Mouse (Mus musculus): ENCODE data around the gene Elmo3. TPM values are rescaled to one million over a fixed set of nuclear protein-coding genes. Genes with fewer than 3 reads are reported as not detected.

The Elmo3 gene
- polyA plus RNA-seq (2012; rRNA removed): 49.6 and 60.3 TPM in 2 replicates

GRCm38 (mm10) chr8:105305211-105306145 lies at the start of gene Elmo3:
Gene Elmo3, plus strand, starts transcription at chr8:105305601.
- H3K4me3 ChIP-seq (ENCODE audit: insufficient read depth, low read depth, low read length): peak within 1 kb of the TSS; percentile 66
- 6% methylated on average over 27 of the region's 30 CpGs for WGBS
- H3K27ac ChIP-seq (ENCODE audit: insufficient read depth, low read depth, low read length): peak within 1 kb of the TSS; percentile 60
- H3K27me3 ChIP-seq (replicated peaks; ENCODE audit: control insufficient read depth, insufficient read depth, low read length): no peaks in the 10 kb centered on the region
- H3K36me3 ChIP-seq (ENCODE audit: control insufficient read depth, insufficient read depth, low read length): no peaks in the 10 kb centered on the region; the same call in 1 of the 2 replicates
- TF ChIP-seq POLR2A (IDR thresholded peaks at IDR 0.05; ENCODE audit: low read depth, low read length) (peak; percentile 77), CTCF (conservative IDR thresholded peaks at IDR 0.05; ENCODE audit: insufficient read depth, insufficient read length, low read depth, low read length) (0 out of 2 replicates have a peak, but pooled peaks have one; percentile 4)
- H3K4me1 ChIP-seq (ENCODE audit: control insufficient read depth, insufficient read depth, low read length): peaks cover 9% of the 10 kb centered on the region; the same call in 1 of the 2 replicates
- peak; percentile 93 for DNase-seq

- TF ChIP-seq POLR2A (IDR thresholded peaks at IDR 0.05; ENCODE audit: low read depth, low read length) (no peak), CTCF (conservative IDR thresholded peaks at IDR 0.05; ENCODE audit: insufficient read depth, insufficient read length, low read depth, low read length) (no peak)
- H3K27me3 ChIP-seq (replicated peaks; ENCODE audit: control insufficient read depth, insufficient read depth, low read length): no peaks in the 10 kb centered on the region
- H3K4me1 ChIP-seq (ENCODE audit: control insufficient read depth, insufficient read depth, low read length): peaks cover 3% of the 10 kb centered on the region; the same call in 1 of the 2 replicates
- no peak overlapping the region for H3K27ac ChIP-seq (ENCODE audit: insufficient read depth, low read depth, low read length)
- H3K4me3 ChIP-seq (ENCODE audit: insufficient read depth, low read depth, low read length): no peak overlapping the region
- 88% methylated on average over 7 of the region's 7 CpGs for WGBS
- H3K36me3 ChIP-seq (ENCODE audit: control insufficient read depth, insufficient read depth, low read length): no peaks in the 10 kb centered on the region
- DNase-seq: no peak
Measured at GRCm38 (mm10) chr8:105257318-105258114, 47.9 kb upstream of the Elmo3 start.

- Histone ChIP-seq H3K36me3 (ENCODE audit: control insufficient read depth, insufficient read depth, low read length) (no peaks in the 10 kb centered on the region), H3K4me1 (ENCODE audit: control insufficient read depth, insufficient read depth, low read length) (peaks cover 3% of the 10 kb centered on the region; the same call in 1 of the 2 replicates), H3K27me3 (replicated peaks; ENCODE audit: control insufficient read depth, insufficient read depth, low read length) (no peaks in the 10 kb centered on the region), H3K27ac (ENCODE audit: insufficient read depth, low read depth, low read length) (no peak overlapping the region), H3K4me3 (ENCODE audit: insufficient read depth, low read depth, low read length) (peak overlapping the region; percentile 34; the same call in 1 of the 2 replicates)
- WGBS: 36% methylated on average over 55 of the region's 55 CpGs
- DNase-seq: no peak
- TF ChIP-seq CTCF (conservative IDR thresholded peaks at IDR 0.05; ENCODE audit: insufficient read depth, insufficient read length, low read depth, low read length) (no peak), POLR2A (IDR thresholded peaks at IDR 0.05; ENCODE audit: low read depth, low read length) (no peak)
Measured at GRCm38 (mm10) chr8:105258911-105259720, 46.3 kb upstream of the Elmo3 start.

- Histone ChIP-seq H3K36me3 (ENCODE audit: control insufficient read depth, insufficient read depth, low read length) (no peaks in the 10 kb centered on the region), H3K27me3 (replicated peaks; ENCODE audit: control insufficient read depth, insufficient read depth, low read length) (no peaks in the 10 kb centered on the region), H3K4me3 (ENCODE audit: insufficient read depth, low read depth, low read length) (peak overlapping the region; percentile 34; the same call in 1 of the 2 replicates), H3K4me1 (ENCODE audit: control insufficient read depth, insufficient read depth, low read length) (peaks cover 3% of the 10 kb centered on the region; the same call in 1 of the 2 replicates), H3K27ac (ENCODE audit: insufficient read depth, low read depth, low read length) (no peak overlapping the region)
- no peak for TF ChIP-seq POLR2A (IDR thresholded peaks at IDR 0.05; ENCODE audit: low read depth, low read length)
- TF ChIP-seq CTCF (conservative IDR thresholded peaks at IDR 0.05; ENCODE audit: insufficient read depth, insufficient read length, low read depth, low read length): peak; percentile 88
- WGBS: 8% methylated on average over 30 of the region's 30 CpGs
- DNase-seq: peak; percentile 69
Measured at GRCm38 (mm10) chr8:105259721-105260320, 45.6 kb upstream of the Elmo3 start.

- Histone ChIP-seq H3K27me3 (replicated peaks; ENCODE audit: control insufficient read depth, insufficient read depth, low read length) (no peaks in the 10 kb centered on the region), H3K27ac (ENCODE audit: insufficient read depth, low read depth, low read length) (no peak overlapping the region), H3K4me1 (ENCODE audit: control insufficient read depth, insufficient read depth, low read length) (peaks cover 3% of the 10 kb centered on the region; the same call in 1 of the 2 replicates), H3K4me3 (ENCODE audit: insufficient read depth, low read depth, low read length) (no peak overlapping the region), H3K36me3 (ENCODE audit: control insufficient read depth, insufficient read depth, low read length) (no peaks in the 10 kb centered on the region)
- TF ChIP-seq POLR2A (IDR thresholded peaks at IDR 0.05; ENCODE audit: low read depth, low read length) (no peak), CTCF (conservative IDR thresholded peaks at IDR 0.05; ENCODE audit: insufficient read depth, insufficient read length, low read depth, low read length) (no peak)
- no peak for DNase-seq
- WGBS: 83% methylated on average over 7 of the region's 7 CpGs
Measured at GRCm38 (mm10) chr8:105260371-105261099, 44.9 kb upstream of the Elmo3 start.

Data from kidney, adult 2 months (tissue).